Mouse (Mus musculus): ENCODE data around the gene Dlst. TPM values are rescaled to one million over a fixed set of nuclear protein-coding genes. Genes with fewer than 3 reads are reported as not detected.

Gene Dlst
- total RNA-seq, 2 experiments from 2014 or later: 294 to 319 TPM

GRCm38 (mm10) chr12:85146881-85147280 lies 36.2 kb downstream of the Dlst start:
- DNase-seq (ENCODE audit: low spot score in 2 of 2): no peak

- no peak for DNase-seq (ENCODE audit: low spot score in 2 of 2)
Observed at GRCm38 (mm10) chr12:85150321-85151001, 39.8 kb downstream of the Dlst start.

DNA sequence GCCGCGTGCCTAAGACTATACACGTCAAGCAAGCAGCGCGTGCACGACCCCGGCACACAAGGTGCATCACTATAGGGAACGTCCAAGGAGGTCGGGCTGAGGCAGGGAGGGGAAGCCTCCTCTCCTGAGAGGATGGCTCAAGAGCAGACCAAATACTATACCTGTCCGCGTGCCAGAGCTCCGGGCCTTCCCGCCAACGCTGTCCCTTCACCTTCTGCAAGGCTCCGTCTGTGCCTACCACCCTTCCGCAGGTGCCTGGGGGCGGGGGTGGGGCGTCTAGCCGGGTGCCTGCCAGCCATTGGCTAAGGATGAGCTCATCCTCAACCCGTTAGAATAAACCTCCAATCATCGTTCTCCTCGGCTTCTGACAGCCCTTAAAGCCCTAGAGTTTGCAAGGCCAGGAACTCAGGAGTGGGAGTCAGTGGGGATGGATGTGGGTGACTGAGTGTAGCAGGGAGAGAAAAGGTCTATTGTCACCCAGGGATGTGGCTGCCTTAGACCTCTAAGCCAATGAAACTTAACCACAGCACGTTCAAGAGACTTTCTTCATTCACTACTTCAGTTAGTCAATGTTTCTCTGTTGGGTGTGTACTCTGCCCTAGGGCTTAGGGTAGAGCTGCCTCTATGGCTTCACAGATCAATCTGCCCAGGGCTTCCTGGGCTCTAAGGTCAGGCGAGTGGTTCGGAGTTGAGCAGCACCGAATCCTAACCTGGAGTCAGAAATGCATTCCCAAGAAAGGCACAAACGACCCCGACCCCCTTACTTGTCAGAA lies 40.6 kb downstream of the Dlst start, which contains the start of gene Rps6kl1:
Rps6kl1 (minus strand) TSS at position 263 of the 773 bp plus-strand sequence.
- DNase-seq (ENCODE audit: low spot score in 2 of 2): no peak

DNA sequence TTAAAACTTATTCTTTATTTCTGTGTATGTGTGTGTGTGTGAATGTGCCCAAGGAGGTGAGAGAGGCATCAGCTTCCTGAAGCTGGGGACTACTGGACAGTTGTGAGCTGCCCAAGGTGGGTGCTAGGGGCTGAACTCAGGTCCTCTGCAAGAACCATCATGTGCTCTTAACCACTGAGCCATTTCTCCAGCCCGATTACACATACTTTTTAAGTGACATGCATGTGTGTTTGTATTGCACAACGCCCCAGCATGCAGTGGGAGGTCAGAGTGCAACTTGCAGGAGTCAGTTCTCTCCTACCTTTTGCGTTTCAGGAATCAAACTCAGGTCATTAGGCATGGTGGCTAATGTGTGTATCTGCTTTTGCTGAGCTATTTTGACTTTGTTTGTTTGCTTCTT lies 42.4 kb downstream of the Dlst start:
- DNase-seq (ENCODE audit: low spot score in 2 of 2): no peak

- no peak for DNase-seq (ENCODE audit: low spot score in 2 of 2)
Observed at GRCm38 (mm10) chr12:85156324-85156723, 45.7 kb downstream of the Dlst start.

DNA sequence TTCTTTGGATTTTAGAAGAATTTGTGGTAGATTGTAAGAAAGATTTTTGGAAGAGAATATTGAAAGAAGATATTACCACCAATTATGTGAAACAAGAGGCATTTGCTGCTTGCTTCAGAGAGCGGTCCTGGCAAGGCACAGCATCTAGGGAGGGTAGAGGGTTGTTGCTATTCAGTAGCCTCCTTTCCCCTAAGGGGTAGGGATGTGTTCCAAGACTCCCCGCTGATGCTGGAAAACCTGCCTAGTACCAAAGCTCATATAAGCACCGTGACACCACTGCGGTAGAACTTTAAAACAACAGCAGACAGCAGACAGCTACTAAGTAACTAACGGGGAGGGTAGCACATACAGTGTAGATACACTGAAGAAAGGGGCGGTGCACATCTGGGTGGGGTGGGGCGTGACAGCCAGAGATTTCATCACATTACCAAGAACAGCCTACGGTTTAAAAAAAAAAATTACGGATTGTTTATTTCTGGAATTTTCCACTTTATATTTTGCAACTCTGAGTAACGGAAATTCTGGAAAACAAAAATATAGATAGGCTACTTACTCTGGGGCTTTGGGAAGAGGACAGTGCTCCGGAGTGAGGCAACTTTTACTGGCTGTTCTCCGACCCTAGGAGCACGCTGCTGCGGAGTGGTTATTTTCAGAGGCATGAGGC lies 47.3 kb downstream of the Dlst start:
- no peak for DNase-seq (ENCODE audit: low spot score in 2 of 2)

GRCm38 (mm10) chr12:85158801-85159200 lies 48.2 kb downstream of the Dlst start:
- DNase-seq (ENCODE audit: low spot score in 2 of 2): no peak

GRCm38 (mm10) chr12:85159592-85159991 lies 49.0 kb downstream of the Dlst start:
- no peak for DNase-seq (ENCODE audit: low spot score in 2 of 2)

- no peak for DNase-seq (ENCODE audit: low spot score in 2 of 2)
Observed at GRCm38 (mm10) chr12:85164996-85165395, 54.4 kb downstream of the Dlst start.

DNA sequence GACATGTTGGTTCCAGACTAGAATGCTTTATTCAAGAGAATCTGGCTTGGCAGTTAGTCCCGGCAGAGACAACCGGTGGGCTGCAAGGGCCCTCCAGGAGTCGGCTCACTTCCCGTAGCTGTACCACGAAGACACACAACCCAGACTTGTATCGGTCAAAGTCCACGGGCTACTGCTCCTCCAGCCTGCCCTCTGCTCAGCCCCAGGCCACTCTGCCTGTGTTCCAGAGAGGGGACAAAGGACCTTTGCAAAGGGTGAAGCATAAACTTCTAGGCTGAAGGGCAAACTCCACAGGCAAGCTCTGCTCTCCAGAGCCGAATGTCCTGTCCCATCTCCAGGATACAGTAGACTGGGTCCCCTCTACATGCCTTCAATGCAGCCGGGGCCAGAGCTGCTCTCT lies 56.0 kb downstream of the Dlst start:
- DNase-seq (ENCODE audit: low spot score in 2 of 2): no peak

DNA sequence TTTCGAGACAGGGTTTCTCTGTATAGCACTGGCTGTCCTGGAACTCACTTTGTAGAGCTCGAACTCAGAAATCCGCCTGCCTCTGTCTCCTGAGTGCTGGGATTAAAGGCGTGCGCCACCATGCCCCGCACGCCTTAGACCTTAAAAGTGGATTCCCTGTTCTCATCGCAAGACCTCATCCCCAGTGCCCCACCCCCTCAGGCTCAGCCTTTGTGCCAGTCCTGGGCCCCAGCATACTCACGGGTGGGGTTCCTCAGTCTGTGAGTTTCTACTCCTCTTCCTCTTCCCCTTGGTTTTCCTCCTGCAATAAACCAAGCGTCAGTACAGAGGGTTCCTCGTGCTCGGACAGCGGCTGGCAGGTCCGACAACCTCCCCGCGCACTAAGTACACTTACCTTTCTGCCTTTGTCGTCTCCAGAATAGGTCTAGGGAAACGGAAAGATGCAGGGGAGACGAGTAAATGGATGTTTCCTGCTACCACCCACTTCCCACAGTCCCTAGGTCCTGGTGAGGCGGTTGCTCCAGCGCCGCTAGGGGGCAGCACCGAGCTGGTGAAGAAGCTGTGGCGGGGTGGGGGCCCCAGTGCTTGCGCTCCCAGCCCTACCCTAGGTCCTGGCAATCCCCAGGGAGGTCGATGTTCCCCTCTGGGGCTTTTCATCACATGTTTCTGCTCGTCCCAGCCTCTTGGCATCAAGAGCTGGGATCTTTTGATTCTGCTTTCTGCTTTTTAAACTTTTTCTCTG lies 58.7 kb downstream of the Dlst start:
- DNase-seq (ENCODE audit: low spot score in 2 of 2): peak; percentile 69 to 77

DNA sequence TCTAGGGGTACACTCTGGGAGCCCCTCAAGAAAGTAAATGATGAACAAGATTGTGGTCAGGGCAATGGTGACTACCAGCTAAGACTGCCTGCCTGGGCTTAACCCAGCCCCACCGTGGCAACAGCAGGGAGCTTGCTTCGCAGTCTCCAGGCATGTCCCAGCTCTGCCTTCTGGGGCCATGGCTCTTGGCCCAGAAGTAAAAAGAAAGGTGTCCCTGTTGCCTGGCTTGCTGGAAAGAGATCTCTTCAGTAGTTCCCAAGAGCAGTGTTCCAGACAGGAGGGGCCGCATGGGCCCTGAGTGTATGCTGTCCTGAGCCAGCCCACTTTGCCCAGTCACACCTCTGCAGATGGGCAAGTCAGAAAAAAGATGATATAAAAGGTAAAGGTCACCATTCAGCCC lies 59.2 kb downstream of the Dlst start:
- DNase-seq (ENCODE audit: low spot score in 2 of 2): no peak

GRCm38 (mm10) chr12:85170284-85170947 lies 59.8 kb downstream of the Dlst start:
- no peak for DNase-seq (ENCODE audit: low spot score in 2 of 2)

DNA sequence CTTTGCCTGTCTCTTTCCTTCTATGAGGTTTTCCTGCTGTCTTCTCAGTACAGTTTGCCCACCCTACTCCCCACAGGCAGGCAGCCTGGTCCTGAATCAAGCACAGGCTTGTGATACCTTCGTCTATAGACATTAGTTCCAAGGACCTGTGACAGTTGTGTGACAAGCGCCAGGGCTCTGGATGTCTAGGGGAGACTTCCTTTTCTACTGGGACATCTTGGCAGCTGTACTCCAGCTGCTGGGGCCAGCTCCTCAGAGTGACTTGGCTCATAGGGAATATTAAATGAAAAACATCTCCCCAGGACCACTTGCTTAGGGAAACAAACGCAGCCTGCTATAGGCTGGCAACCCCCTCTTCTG lies 60.3 kb downstream of the Dlst start:
- no peak for DNase-seq (ENCODE audit: low spot score in 2 of 2)

GRCm38 (mm10) chr12:85174016-85174415 lies 63.4 kb downstream of the Dlst start:
- DNase-seq (ENCODE audit: low spot score in 2 of 2): no peak

DNA sequence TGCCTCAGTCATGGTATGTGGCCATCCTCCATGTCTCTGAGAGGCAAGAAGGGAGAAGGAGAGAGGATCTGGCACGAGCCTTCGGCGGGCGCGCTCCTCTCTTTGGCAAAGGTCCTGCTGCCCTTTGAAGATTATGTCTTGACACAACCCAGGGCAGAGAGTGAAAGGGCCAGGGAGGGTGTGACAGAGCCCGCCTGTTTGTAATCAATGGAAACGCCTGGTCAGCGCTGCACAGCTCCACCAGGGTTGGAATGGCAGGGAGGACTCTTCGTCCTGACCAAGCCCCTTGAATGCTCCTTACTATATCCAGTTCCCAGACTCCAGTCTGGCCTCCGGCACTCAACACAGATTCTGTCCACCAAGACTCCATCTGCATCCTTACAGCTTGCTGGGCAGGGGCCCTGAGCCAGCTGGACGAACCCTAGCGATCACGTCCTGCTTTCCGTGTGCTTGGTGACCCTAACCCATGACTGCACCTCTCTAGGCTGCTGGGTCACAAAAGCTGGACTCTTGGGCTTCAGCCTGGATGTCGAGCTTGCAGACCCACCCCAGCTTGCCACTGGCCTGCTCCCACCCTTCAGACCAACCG lies 64.5 kb downstream of the Dlst start:
- no peak for DNase-seq (ENCODE audit: low spot score in 2 of 2)

GRCm38 (mm10) chr12:85175926-85176845 lies 65.6 kb downstream of the Dlst start:
- DNase-seq (ENCODE audit: low spot score in 2 of 2): no peak

DNA sequence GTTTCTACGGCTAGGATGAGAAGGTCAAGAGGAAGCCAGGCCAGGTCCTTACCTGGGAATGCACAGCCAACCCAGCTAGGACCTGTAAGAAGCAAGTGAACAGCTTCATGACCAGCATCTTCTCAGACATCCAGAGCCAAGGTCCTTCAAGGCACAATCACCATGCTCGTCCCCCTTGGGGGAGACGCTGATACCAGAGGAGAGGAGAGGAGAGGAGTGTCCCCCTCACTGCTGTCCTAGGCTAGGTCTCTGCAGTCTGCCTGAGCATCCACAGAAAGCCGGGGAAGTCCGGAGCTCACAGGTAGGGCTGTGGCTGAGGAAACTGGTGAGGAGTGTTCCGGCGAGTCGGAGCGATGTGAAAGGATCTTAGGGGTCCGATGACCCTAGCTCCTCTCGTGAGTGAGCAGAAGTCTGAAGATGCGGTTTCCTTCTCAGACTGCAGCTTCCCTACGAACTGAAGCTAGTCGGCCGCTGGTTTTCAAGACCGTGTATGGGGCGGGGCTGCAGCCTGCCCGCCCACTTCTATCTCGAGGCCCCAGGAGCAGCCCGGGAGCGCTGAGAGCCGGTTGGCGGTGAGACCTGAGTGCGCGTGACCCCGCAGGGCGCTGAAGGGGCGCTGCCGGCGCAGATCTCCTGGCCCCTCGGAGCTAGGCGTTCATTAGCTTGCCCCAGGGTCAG lies 66.4 kb downstream of the Dlst start:
- no peak for DNase-seq (ENCODE audit: low spot score in 2 of 2)

DNA sequence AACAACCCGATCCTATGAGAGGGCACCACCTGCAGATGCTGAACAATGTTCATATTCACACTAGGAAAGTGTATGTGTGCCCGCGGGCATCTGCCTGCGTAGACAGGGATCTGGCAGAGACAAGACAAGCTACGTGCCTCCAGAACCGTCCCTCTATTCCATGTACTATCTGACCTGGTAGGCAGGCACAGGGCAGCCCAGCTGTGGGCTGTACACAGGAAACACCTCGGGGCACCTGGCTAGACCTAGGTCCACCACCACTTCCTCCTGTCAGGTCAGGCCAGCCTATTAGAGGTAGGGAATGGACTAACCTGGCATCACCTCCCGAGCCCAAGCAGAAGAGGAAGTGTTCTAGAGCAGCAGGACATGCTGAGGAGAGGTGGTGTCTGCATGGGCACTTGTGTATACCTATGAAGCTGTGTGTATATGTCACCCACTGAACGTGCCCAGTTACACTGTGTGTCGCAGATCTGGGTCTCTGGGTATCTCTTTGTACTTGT lies 67.2 kb downstream of the Dlst start, which contains the start of gene Pgf:
Pgf (minus strand) TSS at position 51 of the 500 bp plus-strand sequence.
- no peak for DNase-seq (ENCODE audit: low spot score in 2 of 2)

Measured in adrenal gland, postnatal 4 days (tissue).